Mouse (Mus musculus) left cerebral cortex, adult 18-20 months (tissue): ENCODE results near the gene Tm7sf2. TPM values are rescaled to one million over a fixed set of nuclear protein-coding genes. Genes with fewer than 3 reads are reported as not detected.

Source experiments
- microRNA-seq, 2 experiments: library from miRNA; unstranded; fragments of <30 nt; microRNA quantifications; one replicate each; pipeline ENCODE4 v1.2.0; 2021
- total RNA-seq, 2 experiments: library from RNA; stranded (reverse); gene quantifications; 2 replicates each; pipeline ENCODE4 v1.2.3; 2021

The Tm7sf2 gene
- total RNA-seq, 2 experiments from 2014 or later: 25.1 to 25.2 TPM

Small RNA genes lying within 50 kb of the gene (microRNA-seq; reads per million reads assigned to microRNA genes)
- 5.2 to 5.3 reads per million in 2 experiments for gene Mir6988

Other genes starting within 250 kb of the Tm7sf2 start
- 10 to 100 TPM; 13.5 to 13.6 TPM for gene Frmd8, start 193.1 kb downstream of the Tm7sf2 start, total RNA-seq
- 1 to 10 TPM; 2.3 to 3.2 TPM for gene Slc25a45, start 190.6 kb downstream of the Tm7sf2 start, total RNA-seq
- gene Tigd3, start 174.2 kb downstream of the Tm7sf2 start, total RNA-seq: 1 to 10 TPM; 4.1 to 4.2 TPM
- 100 to 1,000 TPM in 1 of 2 experiments, 10 to 100 TPM in 1; 90.1 to 102 TPM for gene Dpf2, start 155.4 kb downstream of the Tm7sf2 start, total RNA-seq
- gene Cdc42ep2, start 143.6 kb downstream of the Tm7sf2 start, total RNA-seq: 1 to 10 TPM; 4.7 to 5.4 TPM
- gene Pola2, start 104.2 kb downstream of the Tm7sf2 start, total RNA-seq: 1 to 10 TPM; 4.9 to 5.0 TPM
- gene Slc22a20, start 82.2 kb downstream of the Tm7sf2 start, total RNA-seq: not detected
- gene Capn1, start 52.5 kb downstream of the Tm7sf2 start, total RNA-seq: 10 to 100 TPM; 27.9 to 28.1 TPM
- gene Syvn1, start 21.8 kb downstream of the Tm7sf2 start, total RNA-seq: 10 to 100 TPM; 41.3 to 41.6 TPM
- 10 to 100 TPM; 42.5 to 51.3 TPM for gene Mrpl49, start 10.6 kb downstream of the Tm7sf2 start, total RNA-seq
- gene Fau, start 10.5 kb downstream of the Tm7sf2 start, total RNA-seq: 100 to 1,000 TPM; 717 to 762 TPM
- 10 to 100 TPM; 32.2 to 35.0 TPM for gene Znhit2, start 7.2 kb downstream of the Tm7sf2 start, total RNA-seq
- 10 to 100 TPM; 78.5 to 94.4 TPM for gene Vps51, start 8.9 kb upstream of the Tm7sf2 start, total RNA-seq
- gene Tmem262, start 11.7 kb upstream of the Tm7sf2 start, total RNA-seq: not detected
- gene Gm28374, start 13.9 kb upstream of the Tm7sf2 start, total RNA-seq: under 1 TPM; 0.54 to 0.60 TPM
- gene Zfpl1, start 16.6 kb upstream of the Tm7sf2 start, total RNA-seq: 10 to 100 TPM; 38.6 to 42.1 TPM
- gene Cdca5, start 16.6 kb upstream of the Tm7sf2 start, total RNA-seq: under 1 TPM in 1 of 2 experiments, not detected in 1; 0.26 TPM
- not detected for gene AC131692.1, start 26.0 kb upstream of the Tm7sf2 start, total RNA-seq
- gene Naaladl1, start 37.4 kb upstream of the Tm7sf2 start, total RNA-seq: under 1 TPM; 0.14 to 0.21 TPM
- 10 to 100 TPM; 17.8 to 19.0 TPM for gene Sac3d1, start 50.3 kb upstream of the Tm7sf2 start, total RNA-seq
- 10 to 100 TPM; 41.6 to 44.8 TPM for gene Snx15, start 59.9 kb upstream of the Tm7sf2 start, total RNA-seq
- gene Batf2, start 72.6 kb upstream of the Tm7sf2 start, total RNA-seq: 1 to 10 TPM in 1 of 2 experiments, under 1 TPM in 1; 0.51 to 1.2 TPM
- gene Arl2, start 73.2 kb upstream of the Tm7sf2 start, total RNA-seq: 10 to 100 TPM; 82.9 to 92.9 TPM
- under 1 TPM in 1 of 2 experiments, not detected in 1; 0.37 TPM for gene Majin, start 116.0 kb upstream of the Tm7sf2 start, total RNA-seq
- not detected for gene Gpha2, start 158.0 kb upstream of the Tm7sf2 start, total RNA-seq
- gene Ppp2r5b, start 167.5 kb upstream of the Tm7sf2 start, total RNA-seq: 100 to 1,000 TPM; 152 to 158 TPM
- gene Atg2a, start 173.3 kb upstream of the Tm7sf2 start, total RNA-seq: 10 to 100 TPM; 31.5 to 33.9 TPM
- 10 to 100 TPM; 36.8 to 39.0 TPM for gene Ehd1, start 208.4 kb upstream of the Tm7sf2 start, total RNA-seq
- 1 to 10 TPM; 4.2 to 4.8 TPM for gene Cdc42bpg, start 238.1 kb upstream of the Tm7sf2 start, total RNA-seq